Mouse (Mus musculus): ENCODE results near the gene Wdr20.

Gene Wdr20

GRCm38 (mm10) chr12:110851923-110852322, 114.2 kb downstream of the Wdr20 start:
- no peak for DNase-seq (ENCODE audit: inconsistent ontology term)
